Mouse (Mus musculus) neural tube, embryonic 13.5 days (tissue): Measurements from ENCODE around the gene Ribc2. TPM values are rescaled to one million over a fixed set of nuclear protein-coding genes. Genes with fewer than 3 reads are reported as not detected.

ENCODE experiments used
- ATAC-seq: fragments of 200-750 bp; cut with Nextera tagmentation; 2 replicates; pipeline ENCODE4 v1.8.0; 2017; ENCODE audit warnings: low read depth, mild to moderate bottlenecking, moderate TSS enrichment, moderate library complexity
- H3K27ac ChIP-seq: fragments of 300-500 bp; sonication (generic); replicated peaks from 2 replicates; pipeline ENCODE4 v1.5.1; 2015; ENCODE audit warnings: moderate library complexity, mild to moderate bottlenecking, inconsistent platforms
- H3K27me3 ChIP-seq: fragments of 300-500 bp; sonication (generic); 2 replicates; pipeline ENCODE4 v1.6.1; 2015; ENCODE audit warnings: mild to moderate bottlenecking, inconsistent platforms
- H3K36me3 ChIP-seq: fragments of 300-500 bp; sonication (generic); 2 replicates; pipeline ENCODE4 v1.6.1; 2015; ENCODE audit warnings: mild to moderate bottlenecking, inconsistent platforms
- H3K4me1 ChIP-seq: fragments of 300-500 bp; sonication (generic); replicated peaks from 2 replicates; pipeline ENCODE4 v1.6.1; 2015; ENCODE audit warnings: inconsistent platforms
- H3K4me2 ChIP-seq: fragments of 300-500 bp; sonication (generic); 2 replicates; pipeline ENCODE4 v1.6.1; 2015; ENCODE audit warnings: inconsistent platforms, mild to moderate bottlenecking, moderate library complexity
- H3K4me3 ChIP-seq: fragments of 300-500 bp; sonication (generic); 2 replicates; pipeline ENCODE4 v1.5.1; 2015; ENCODE audit warnings: mild to moderate bottlenecking, inconsistent platforms
- H3K9ac ChIP-seq: fragments of 300-500 bp; sonication (generic); 2 replicates; pipeline ENCODE4 v1.6.1; 2015; ENCODE audit warnings: moderate library complexity, mild to moderate bottlenecking, inconsistent platforms
- H3K9me3 ChIP-seq: fragments of 300-500 bp; sonication (generic); 2 replicates; pipeline ENCODE4 v1.6.1; 2016; ENCODE audit warnings: inconsistent platforms
- WGBS: fragments of 180-500 bp; shearing (Covaris S2); methylation state at CpG from one replicate; pipeline ENCODE4 v1.1.7; 2015; 5-methylcytosine and 5-hydroxymethylcytosine counted together
- polyA plus RNA-seq: library from polyadenylated mRNA; unstranded; fragments of >200 nt; fragmentation: Nextera tagmentation; extraction: Ambion mirVana; gene quantifications from 2 replicates; pipeline ENCODE4 v1.2.1, GENCODE M21; 2015

Gene Ribc2
- polyA plus RNA-seq, 1 experiment from 2014 or later, result 0.57 TPM

DNA sequence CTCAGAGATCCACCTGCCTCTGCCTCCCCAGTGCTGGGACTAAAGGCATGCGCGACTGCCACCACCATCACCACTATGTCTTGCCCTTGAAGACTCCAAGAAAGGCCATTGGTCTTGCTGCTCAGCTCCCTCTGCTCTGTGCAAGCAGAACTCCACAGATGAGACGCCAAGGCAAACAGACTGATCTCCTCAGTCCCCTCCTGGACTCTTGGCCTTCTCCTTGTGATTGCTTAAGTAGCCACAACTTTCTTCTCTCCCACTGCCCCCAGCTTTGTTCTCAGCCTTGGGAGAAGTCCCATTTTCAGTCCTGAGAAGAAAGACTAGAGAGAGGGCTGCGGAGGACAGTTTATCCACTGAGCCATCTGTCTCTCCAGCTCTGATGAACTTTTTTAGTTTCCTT is 50.2 kb downstream of the Ribc2 start:
- Histone ChIP-seq H3K4me2 (no peak overlapping the region), H3K36me3 (no peaks in the 10 kb centered on the region), H3K27ac (no peak overlapping the region), H3K4me1 (peaks cover 12% of the 10 kb centered on the region), H3K27me3 (no peaks in the 10 kb centered on the region), H3K9ac (no peak overlapping the region), H3K4me3 (no peak overlapping the region), H3K9me3 (no peaks in the 10 kb centered on the region)
- 94% methylated on average over 4 of the region's 4 CpGs for WGBS
- ATAC-seq, result no peak

DNA sequence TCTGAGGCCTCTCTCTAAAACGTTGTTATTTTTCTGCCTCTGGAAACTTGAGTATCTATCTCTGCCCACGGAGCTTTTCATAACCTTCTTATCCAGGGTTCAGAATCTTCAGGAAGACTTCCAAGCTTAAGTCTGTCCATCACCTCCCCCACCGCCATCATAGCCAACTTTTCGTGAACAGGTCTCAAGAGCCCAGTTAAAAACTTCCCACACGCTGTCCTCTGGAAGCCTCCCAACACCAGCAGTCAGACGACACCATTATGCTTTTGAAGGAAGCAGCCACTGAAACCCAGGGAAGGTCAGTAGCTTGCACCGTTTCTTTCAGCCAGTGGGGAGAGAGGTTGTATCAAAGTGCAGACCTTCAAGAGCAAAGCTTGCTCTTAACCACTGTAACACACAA is 55.0 kb downstream of the Ribc2 start:
- Histone ChIP-seq H3K4me2 (no peak overlapping the region), H3K4me1 (no peaks in the 10 kb centered on the region), H3K9ac (no peak overlapping the region), H3K27ac (no peak overlapping the region), H3K36me3 (no peaks in the 10 kb centered on the region), H3K9me3 (no peaks in the 10 kb centered on the region), H3K27me3 (no peaks in the 10 kb centered on the region), H3K4me3 (no peak overlapping the region)
- WGBS, result 73% methylated on average over 7 of the region's 7 CpGs
- ATAC-seq, result no peak

DNA sequence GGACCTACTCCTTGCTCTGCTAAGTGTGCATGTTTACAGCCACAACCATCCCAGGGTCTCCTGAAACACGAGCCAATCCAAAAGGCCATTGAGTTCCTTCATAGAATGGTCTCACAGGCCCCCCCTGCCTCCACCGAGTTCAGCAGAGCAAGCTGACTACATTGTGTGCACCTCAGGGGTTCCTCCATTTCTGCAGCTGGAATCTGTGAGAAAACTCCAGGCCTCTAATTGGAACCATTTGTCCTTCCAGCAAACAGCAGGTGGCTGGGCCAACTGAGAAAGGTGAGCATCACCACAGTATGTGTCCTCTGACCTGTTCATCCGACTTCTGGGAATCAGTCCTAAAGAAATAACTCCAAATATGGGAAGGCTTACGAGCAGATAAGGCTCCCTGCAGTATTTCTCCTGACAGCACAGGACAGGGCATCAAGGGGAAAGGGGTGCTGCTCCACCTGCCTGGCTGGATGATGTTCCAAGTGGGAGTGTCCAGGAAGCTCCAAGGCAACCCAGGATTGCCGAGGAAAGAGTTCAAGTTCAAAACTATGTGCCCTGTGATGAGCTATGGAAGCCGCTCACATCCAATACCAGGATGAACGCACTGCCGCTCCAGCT is 56.4 kb downstream of the Ribc2 start:
- Histone ChIP-seq H3K4me1 (no peaks in the 10 kb centered on the region), H3K9ac (no peak overlapping the region), H3K4me2 (no peak overlapping the region), H3K9me3 (no peaks in the 10 kb centered on the region), H3K27ac (no peak overlapping the region), H3K36me3 (no peaks in the 10 kb centered on the region), H3K4me3 (no peak overlapping the region), H3K27me3 (no peaks in the 10 kb centered on the region)
- WGBS, result 48% methylated on average over 8 of the region's 8 CpGs
- ATAC-seq, result no peak

Other genes with a start within 250 kb of the Ribc2 start
- gene Gm29666, start 212.0 kb upstream of the Ribc2 start, polyA plus RNA-seq, result 0.87 and 0.88 TPM in 2 replicates
- 27.4 and 30.7 TPM in 2 replicates for gene Nup50, start 208.7 kb upstream of the Ribc2 start, polyA plus RNA-seq
- 17.4 and 18.8 TPM in 2 replicates for gene 5031439G07Rik, start 143.5 kb upstream of the Ribc2 start, polyA plus RNA-seq
- 0.59 and 0.65 TPM in 2 replicates for gene Upk3a, start 114.9 kb upstream of the Ribc2 start, polyA plus RNA-seq
- 25.6 and 28.2 TPM in 2 replicates for gene Fam118a, start 103.1 kb upstream of the Ribc2 start, polyA plus RNA-seq
- not detected in 2 replicates for gene Smc1b, start 114 bp upstream of the Ribc2 start, polyA plus RNA-seq
- gene Fbln1, start 73.9 kb downstream of the Ribc2 start, polyA plus RNA-seq, result 71.0 and 77.0 TPM in 2 replicates
- 496 and 516 TPM in 2 replicates for gene Atxn10, start 204.2 kb downstream of the Ribc2 start, polyA plus RNA-seq